ENCODE assay signal across 21 mouse cellular contexts in genomic region chr3:40674873-40675405, GRCm38 (mm10). TPM values are rescaled to one million over a fixed set of nuclear protein-coding genes. Genes with fewer than 3 reads are reported as not detected.
DNase-seq lines count a peak whose midpoint lies in the region; ATAC-seq lines count a peak whose summit lies in the region.
"Had no signal": no experiment of that assay in that cellular context is flagged by ENCODE, and none has a peak within 500 bp of the region (broad histone marks: within the 10 kb centered on the region; RNA-seq: fewer than 3 reads in every experiment).

No protein-coding gene starts in this region.

- H3K36me3 ChIP-seq in heart, embryonic 12.5 days, result no peaks in the 10 kb centered on the region
- H3K36me3 ChIP-seq in midbrain, embryonic 11.5 days (ENCODE audit: control insufficient read depth, insufficient read depth, low read length), result no peaks in the 10 kb centered on the region
- peaks cover 3% of the 10 kb centered on the region; the same call in 1 of the 2 replicates for H3K36me3 ChIP-seq in midbrain, embryonic 14.5 days (ENCODE audit: control insufficient read depth, insufficient read depth, low read length)
- no peaks in the 10 kb centered on the region for H3K36me3 ChIP-seq in forebrain, embryonic 14.5 days (ENCODE audit: control insufficient read depth, insufficient read depth, low read length)
- H3K36me3 ChIP-seq: liver, embryonic 12.5 days; midbrain, embryonic 15.5 days had no signal

- H3K27ac ChIP-seq in heart, embryonic 12.5 days (ENCODE audit: poor library complexity, severe bottlenecking), result peak overlapping the region; percentile 48
- peak overlapping the region; percentile 44; the same call in 1 of the 2 replicates for H3K27ac ChIP-seq in midbrain, embryonic 11.5 days (ENCODE audit: low read depth, low read length)
- no peak overlapping the region for H3K27ac ChIP-seq in midbrain, embryonic 14.5 days (replicated peaks; ENCODE audit: low read depth, low read length)
- no peak overlapping the region; the same call in 1 of the 2 replicates for H3K27ac ChIP-seq in forebrain, embryonic 14.5 days (ENCODE audit: low read depth, low read length)
- H3K27ac ChIP-seq: embryonic facial prominence, embryonic 12.5 days; gastrocnemius, adult 2 months; liver, embryonic 12.5 days; midbrain, embryonic 15.5 days had no signal

- WGBS in heart, embryonic 12.5 days, result 12% methylated on average over 8 of the region's 8 CpGs
- 35% methylated on average over 8 of the region's 8 CpGs for WGBS in midbrain, embryonic 11.5 days
- 27% methylated on average over 8 of the region's 8 CpGs for WGBS in midbrain, embryonic 14.5 days
- 5% methylated on average over 8 of the region's 8 CpGs for WGBS in forebrain, embryonic 14.5 days

- intact Hi-C loops in gastrocnemius, postnatal 36 days (cut with DNase I), result no loop called here

- H3K4me2 ChIP-seq in heart, embryonic 12.5 days, result peak overlapping the region; percentile 46
- H3K4me2 ChIP-seq in midbrain, embryonic 11.5 days, result no peak overlapping the region
- H3K4me2 ChIP-seq in midbrain, embryonic 14.5 days (ENCODE audit: low read length), result no peak overlapping the region
- H3K4me2 ChIP-seq in forebrain, embryonic 14.5 days (ENCODE audit: low read length), result no peak overlapping the region
- H3K4me2 ChIP-seq: embryonic facial prominence, embryonic 12.5 days; liver, embryonic 12.5 days; lung, embryonic 14.5 days; midbrain, embryonic 15.5 days had no signal

- H3K9ac ChIP-seq in heart, embryonic 12.5 days, result no peak overlapping the region
- H3K9ac ChIP-seq in midbrain, embryonic 11.5 days (ENCODE audit: low read length), result no peak overlapping the region
- no peak overlapping the region for H3K9ac ChIP-seq in midbrain, embryonic 14.5 days (replicated peaks; ENCODE audit: low read length)
- H3K9ac ChIP-seq in forebrain, embryonic 14.5 days (ENCODE audit: low read length), result no peak overlapping the region
- H3K9ac ChIP-seq: embryonic facial prominence, embryonic 12.5 days; liver, embryonic 12.5 days; lung, embryonic 14.5 days; midbrain, embryonic 15.5 days had no signal

- ATAC-seq in heart, embryonic 12.5 days (ENCODE audit: insufficient number of reproducible peaks, low FRiP score), result no peak
- no peak for ATAC-seq in midbrain, embryonic 11.5 days (ENCODE audit: low FRiP score)
- ATAC-seq in midbrain, embryonic 14.5 days (ENCODE audit: low FRiP score, low TSS enrichment), result no peak
- ATAC-seq in forebrain, embryonic 14.5 days, result no peak
- ATAC-seq: liver, embryonic 12.5 days; midbrain, embryonic 15.5 days had no signal

- H3K27me3 ChIP-seq in heart, embryonic 12.5 days (replicated peaks), result no peaks in the 10 kb centered on the region
- H3K27me3 ChIP-seq in midbrain, embryonic 11.5 days (ENCODE audit: control insufficient read depth, insufficient read depth, low read length), result no peaks in the 10 kb centered on the region
- H3K27me3 ChIP-seq in midbrain, embryonic 14.5 days (ENCODE audit: control insufficient read depth, insufficient read depth, low read length), result no peaks in the 10 kb centered on the region
- no peaks in the 10 kb centered on the region for H3K27me3 ChIP-seq in forebrain, embryonic 14.5 days (replicated peaks; ENCODE audit: control insufficient read depth, insufficient read depth, low read length)
- H3K27me3 ChIP-seq: embryonic facial prominence, embryonic 12.5 days; liver, embryonic 12.5 days; midbrain, embryonic 15.5 days had no signal

- no peak overlapping the region for H3K4me3 ChIP-seq in heart, embryonic 12.5 days
- no peak overlapping the region for H3K4me3 ChIP-seq in midbrain, embryonic 11.5 days (ENCODE audit: low read depth, low read length)
- H3K4me3 ChIP-seq in midbrain, embryonic 14.5 days (replicated peaks; ENCODE audit: low read depth, low read length), result no peak overlapping the region
- no peak overlapping the region for H3K4me3 ChIP-seq in forebrain, embryonic 14.5 days (ENCODE audit: low read depth, low read length)
- H3K4me3 ChIP-seq: embryonic facial prominence, embryonic 12.5 days; gastrocnemius, adult 2 months; liver, embryonic 12.5 days; midbrain, embryonic 15.5 days had no signal

- H3K4me1 ChIP-seq in heart, embryonic 12.5 days (replicated peaks), result peaks cover 10% of the 10 kb centered on the region; the same call in 1 of the 2 replicates
- H3K4me1 ChIP-seq in midbrain, embryonic 11.5 days (ENCODE audit: control insufficient read depth, insufficient read depth, low read length), result peaks cover 8% of the 10 kb centered on the region; the same call in 1 of the 2 replicates
- no peaks in the 10 kb centered on the region for H3K4me1 ChIP-seq in midbrain, embryonic 14.5 days (ENCODE audit: control insufficient read depth, insufficient read depth, low read length)
- H3K4me1 ChIP-seq in forebrain, embryonic 14.5 days (ENCODE audit: control insufficient read depth, insufficient read depth, low read length), result peaks cover 13% of the 10 kb centered on the region; the same call in 1 of the 2 replicates
- H3K4me1 ChIP-seq: embryonic facial prominence, embryonic 12.5 days; liver, embryonic 12.5 days; midbrain, embryonic 15.5 days had no signal

- DNase-seq in heart, adult 8-10 months (ENCODE audit: low spot score), result no peak
- DNase-seq in midbrain, embryonic 11.5 days (ENCODE audit: low spot score, missing footprints), result no peak
- no peak for DNase-seq in midbrain, embryonic 14.5 days
- DNase-seq in forebrain, embryonic 14.5 days (ENCODE audit: low spot score), result peak; percentile 39
- no peak for DNase-seq in layer of hippocampus, postnatal 14 days (ENCODE audit: low spot score in 2 of 2)
- DNase-seq in gastrocnemius, postnatal 36 days, result no peak
- DNase-seq: adrenal gland, postnatal 36 days; cerebellum, adult 9-11 months; gastrocnemius, adult 2 months; kidney, adult 2 months; kidney, postnatal 14 days; lung, embryonic 14.5 days; lung, postnatal 4 days; spleen, adult 18-20 months; thymus, adult 2 months had no signal

- H3K9me3 ChIP-seq in heart, embryonic 12.5 days (replicated peaks), result no peaks in the 10 kb centered on the region
- H3K9me3 ChIP-seq in midbrain, embryonic 11.5 days (ENCODE audit: control insufficient read depth, low read length), result no peaks in the 10 kb centered on the region
- H3K9me3 ChIP-seq in midbrain, embryonic 14.5 days (ENCODE audit: control insufficient read depth, low read length), result no peaks in the 10 kb centered on the region
- H3K9me3 ChIP-seq in forebrain, embryonic 14.5 days (replicated peaks; ENCODE audit: control insufficient read depth, low read length), result no peaks in the 10 kb centered on the region
- H3K9me3 ChIP-seq: embryonic facial prominence, embryonic 12.5 days; liver, embryonic 12.5 days; midbrain, embryonic 15.5 days had no signal

RNA-seq across cellular contexts. Expression of gene Slc25a31, which starts 33.7 kb away (rescaled TPM):
- 0.51 and 0.74 TPM in 2 replicates for polyA plus RNA-seq in heart, embryonic 12.5 days (2016; fragmentation: Nextera tagmentation; extraction: Ambion mirVana)
- total RNA-seq in heart, adult 8-10 months (2022), result under 1 TPM; 0.17 to 0.38 (median 0.28) TPM
- 0.25 and 0.65 TPM in 2 replicates for polyA plus RNA-seq in midbrain, embryonic 11.5 days (2014; fragmentation: Nextera tagmentation; extraction: Ambion mirVana)
- polyA plus RNA-seq in midbrain, embryonic 14.5 days (2014; fragmentation: Nextera tagmentation; extraction: Ambion mirVana), result 0.22 TPM in 1 of 2 replicates, not detected in the other
- polyA plus RNA-seq in forebrain, embryonic 14.5 days (2014; fragmentation: Nextera tagmentation; extraction: Ambion mirVana), result 0.25 TPM in 1 of 2 replicates, not detected in the other
- total RNA-seq in layer of hippocampus, postnatal 14 days (2021), result under 1 TPM; 0.17 to 0.35 TPM
- total RNA-seq in gastrocnemius, postnatal 36 days (2021), result not detected
- total RNA-seq: adrenal gland, postnatal 36 days; gastrocnemius, adult 2 months; hematopoietic stem cell, adult 5-6 weeks had no signal
- polyA plus RNA-seq: lung, embryonic 14.5 days; stomach, embryonic 14.5 days had no signal

Comparison
In these comparisons a context has a peak if more than half of its experiments do, and no peak if none do; other contexts are left out.
1. H3K27ac ChIP-seq: peak in heart, embryonic 12.5 days (single experiment) and midbrain, embryonic 11.5 days (single experiment); none in midbrain, embryonic 14.5 days (single experiment) and forebrain, embryonic 14.5 days (single experiment).